Mouse (Mus musculus): Measurements from ENCODE around the gene Dcakd.

Gene Dcakd

DNA sequence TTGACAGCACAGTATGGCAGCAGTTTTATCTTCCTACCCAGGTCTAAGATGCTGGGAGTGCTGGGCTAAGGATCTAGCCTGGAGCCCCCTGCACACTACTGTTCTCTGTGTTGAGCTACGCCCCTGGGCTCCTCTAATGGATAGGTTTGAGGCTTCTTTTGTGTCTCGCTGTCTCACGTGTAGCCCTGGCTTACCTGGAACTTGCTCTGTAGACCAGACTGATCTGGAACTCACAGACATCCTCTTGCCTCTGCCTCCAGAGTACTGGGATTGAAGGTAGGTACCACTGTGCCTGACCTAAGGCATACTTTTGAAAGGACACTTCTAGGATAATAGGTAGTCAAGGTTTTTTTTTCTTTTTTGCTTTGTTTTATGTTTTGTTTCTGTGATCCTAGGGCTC, 15.8 kb upstream of the Dcakd start:
- no peak for DNase-seq

DNA sequence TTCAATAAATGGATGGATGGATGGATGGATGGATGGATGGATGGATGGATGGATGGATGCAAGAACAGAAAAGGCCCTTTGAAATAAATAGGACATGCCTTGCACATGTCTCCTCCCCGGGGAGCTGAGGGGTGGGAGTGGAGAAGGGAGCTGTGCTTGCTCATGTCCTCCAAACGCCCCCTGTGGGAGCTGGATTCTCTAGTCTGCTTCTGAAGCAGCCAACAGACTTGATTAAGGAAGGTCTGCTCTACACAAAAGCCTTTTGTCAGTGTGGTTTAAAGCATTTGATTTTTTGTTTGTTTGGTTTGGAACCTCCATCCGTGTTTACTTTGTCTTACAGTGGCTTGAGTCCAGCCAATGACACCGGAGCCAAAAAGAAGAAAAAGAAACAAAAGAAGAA, 14.7 kb upstream of the Dcakd start:
- DNase-seq = no peak

DNA sequence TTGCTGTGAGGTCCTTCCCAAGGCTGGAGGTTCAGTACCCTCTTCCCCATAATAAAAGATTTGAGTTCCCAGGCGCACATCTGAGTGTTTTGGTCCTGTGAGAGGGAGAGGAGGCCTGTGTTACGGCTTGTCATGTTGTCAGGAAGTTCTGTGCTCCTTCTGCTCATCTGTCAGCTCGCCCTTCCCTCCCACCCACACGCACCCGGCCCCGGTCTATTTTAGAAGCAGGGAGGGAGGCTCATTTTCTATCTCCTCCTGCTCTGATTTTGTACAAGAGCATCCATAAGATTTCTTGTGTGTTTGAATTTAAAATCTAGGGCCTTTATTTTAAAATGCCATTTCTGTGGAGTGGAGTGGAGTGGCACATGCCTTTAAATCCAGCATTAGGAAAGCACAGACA, 9.9 kb upstream of the Dcakd start:
- no peak for DNase-seq

DNA sequence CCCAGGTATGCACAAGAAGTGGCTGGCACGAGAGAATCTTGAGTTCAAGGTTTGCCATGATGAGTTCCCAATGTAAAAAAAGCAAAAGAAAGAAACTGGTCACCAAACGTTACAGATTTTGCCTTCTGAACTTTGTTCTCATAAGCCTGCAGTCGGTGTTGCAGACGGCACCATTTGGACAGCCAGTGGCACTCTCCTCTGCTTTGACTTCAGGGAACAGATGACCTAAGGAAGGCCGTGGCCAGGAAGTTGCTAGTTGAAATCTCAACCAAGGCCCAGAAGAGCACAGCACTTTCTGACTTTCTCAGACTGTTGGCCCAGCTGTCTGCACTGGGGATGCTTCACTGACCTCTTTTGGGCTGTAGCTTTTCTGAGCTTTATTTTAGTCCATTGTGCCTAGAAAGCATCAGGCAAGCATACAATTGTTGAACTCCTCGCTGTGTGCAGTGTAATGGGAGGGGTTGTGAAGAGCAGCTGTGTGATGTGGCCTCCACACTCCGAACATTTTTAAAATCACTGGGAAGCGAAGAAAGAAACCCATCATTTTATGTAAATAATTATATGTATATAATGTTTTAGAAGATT, 8.8 kb upstream of the Dcakd start:
- DNase-seq = no peak

DNA sequence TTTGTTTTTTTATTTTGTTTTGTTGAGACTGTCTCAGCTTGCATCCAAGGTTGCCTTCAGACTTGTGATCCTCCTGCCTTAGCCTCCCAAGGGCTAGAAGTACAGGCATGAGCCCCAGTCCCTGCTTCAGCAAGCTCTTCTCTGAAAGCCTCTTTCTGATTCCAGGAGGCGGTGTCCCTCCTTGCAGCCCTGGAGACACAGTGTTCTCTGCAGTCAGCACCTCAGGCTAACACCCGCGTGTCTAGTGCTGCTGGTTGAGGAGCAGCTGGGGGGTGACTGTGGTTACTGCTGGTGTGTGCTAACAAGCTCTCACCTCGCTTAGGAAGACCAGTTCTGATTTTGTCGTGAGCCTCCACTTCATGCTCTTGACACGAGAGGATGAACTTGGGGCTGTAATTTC, 6.9 kb upstream of the Dcakd start:
- DNase-seq = no peak

DNA sequence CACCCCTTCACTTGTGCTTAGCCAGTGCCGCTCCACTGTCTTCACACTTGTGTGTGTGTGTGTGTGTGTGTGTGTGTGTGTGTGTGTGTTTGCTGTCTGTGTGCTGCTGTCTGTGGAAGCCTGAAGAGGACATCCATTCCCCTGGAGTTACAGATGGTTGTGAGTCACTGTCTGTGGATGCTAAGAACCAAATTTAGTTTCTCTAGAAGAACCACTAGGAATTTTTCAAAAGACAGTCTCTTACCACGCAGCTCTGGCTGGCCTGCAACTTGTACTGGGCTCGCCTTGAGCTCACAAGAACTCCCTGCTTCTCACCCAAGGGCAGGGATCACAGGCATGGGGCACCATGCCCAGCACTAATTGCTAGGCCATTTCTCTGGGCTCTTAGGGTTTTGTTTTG, 4.9 kb upstream of the Dcakd start:
- DNase-seq = no peak

DNA sequence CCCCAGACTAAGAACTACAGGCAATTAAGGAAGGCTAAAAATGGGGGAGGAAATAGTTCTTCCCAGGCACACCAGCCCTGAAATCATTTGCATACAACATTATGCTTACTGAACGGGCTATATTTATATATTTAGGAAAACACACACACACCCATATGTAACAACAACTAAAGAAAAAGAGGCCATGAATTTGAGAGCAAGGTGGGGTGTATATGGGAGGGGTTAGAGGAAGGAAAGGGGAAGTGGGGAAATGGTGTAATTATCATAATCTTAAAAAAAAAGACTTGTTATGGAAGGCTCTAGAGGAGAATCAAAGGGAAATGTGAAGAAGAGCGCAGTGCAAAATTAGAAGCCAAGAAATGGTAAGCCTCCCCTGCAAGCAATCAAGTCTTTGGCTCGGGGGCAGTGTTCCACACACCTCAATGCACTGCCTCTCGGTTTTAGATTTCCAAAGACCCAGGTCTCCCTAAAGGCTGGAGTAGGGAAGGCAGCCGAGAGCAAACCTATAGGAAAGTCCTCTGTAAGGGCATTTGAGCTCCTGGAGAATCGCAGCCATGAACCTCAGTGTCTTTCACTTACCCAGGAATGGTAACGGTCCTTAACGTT, 460 bp downstream of the Dcakd start:
- DNase-seq = no peak

DNA sequence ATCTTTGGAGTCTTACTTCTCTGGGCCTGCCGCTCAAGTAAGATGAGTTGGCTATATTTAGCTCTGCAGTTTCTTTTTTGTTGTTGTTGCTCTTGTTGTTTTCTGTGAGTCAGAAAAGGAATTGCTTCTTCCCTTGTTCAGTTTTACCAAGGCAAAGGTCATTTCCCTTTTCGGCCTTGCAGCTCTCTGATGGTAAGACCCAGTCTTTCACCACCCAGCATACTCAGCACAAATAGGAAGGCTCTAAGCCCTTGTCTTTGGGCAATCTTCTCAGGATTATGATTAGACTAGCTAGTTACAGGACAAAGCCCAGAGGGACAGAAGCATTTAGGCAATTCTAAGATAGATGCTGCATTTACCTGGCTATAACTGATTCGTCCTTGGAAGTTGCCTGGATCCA, 1.2 kb downstream of the Dcakd start:
- no peak for DNase-seq

DNA sequence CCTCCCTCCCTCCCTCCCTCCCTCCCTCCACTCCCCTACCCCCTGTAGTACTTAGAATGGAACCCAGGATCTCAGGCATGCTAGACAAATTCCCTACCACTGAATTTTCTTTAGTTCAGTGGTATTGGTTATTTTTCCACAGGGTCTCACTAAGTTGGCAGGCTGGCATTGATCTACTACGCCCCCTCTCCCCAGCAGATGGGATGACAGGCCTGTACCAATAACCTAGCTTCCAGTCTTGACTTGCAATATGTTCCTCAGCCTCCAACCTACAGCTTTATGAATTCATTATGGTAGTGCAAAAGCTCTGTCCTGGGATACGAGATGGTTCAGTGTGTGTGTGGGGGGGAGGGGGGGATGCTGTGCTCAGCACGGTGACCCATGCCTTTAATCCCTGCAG, 4.2 kb downstream of the Dcakd start:
- DNase-seq = no peak

DNA sequence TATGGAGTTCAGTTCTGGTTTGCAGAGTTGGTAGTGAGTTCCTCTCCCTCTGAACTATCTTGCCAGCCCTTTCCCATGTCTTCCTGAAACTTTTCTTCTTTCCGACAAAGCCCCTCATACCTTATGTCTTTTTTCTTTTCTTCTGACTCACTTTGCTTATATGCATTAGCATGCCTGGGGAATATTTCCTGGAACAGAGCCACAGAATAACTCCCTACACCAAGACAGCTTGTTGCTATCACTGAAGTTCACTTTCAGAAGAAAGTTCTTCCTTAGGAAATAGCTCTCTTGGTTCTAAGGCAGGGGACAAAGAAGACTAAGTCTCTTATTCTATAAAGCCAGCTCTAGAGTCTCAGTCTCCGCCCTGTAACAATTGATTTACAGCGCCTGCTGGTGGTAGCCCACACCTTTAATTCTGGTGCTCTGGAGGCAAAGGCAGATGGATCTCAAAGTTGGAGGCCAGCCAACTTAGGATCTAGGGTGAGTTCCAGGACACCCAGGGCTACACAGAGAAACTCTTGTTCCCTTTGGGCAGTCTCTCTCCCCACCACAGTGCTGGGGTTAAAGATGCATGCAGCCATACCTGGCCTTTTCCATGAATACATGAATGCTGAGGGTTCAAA, 7.3 kb downstream of the Dcakd start:
- no peak for DNase-seq

DNA sequence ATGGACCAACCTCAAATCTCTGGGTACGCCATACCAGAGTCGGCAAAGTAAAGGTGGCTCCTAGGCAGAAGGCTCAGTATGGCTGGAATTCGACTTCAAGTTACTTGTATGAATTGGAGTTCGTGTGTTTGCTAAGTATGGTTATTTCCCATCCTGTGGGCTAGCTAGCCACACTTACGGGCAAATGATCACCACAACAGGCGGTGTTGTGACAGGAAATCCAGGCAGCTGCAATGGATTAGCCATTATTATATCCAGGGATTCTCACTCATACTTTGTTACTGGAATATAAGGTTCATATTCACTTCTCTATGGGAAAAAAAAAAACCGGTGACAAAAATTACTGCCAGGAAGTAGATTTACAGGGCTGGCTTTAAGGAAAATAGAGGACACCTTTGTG, 8.8 kb downstream of the Dcakd start:
- no peak for DNase-seq

DNA sequence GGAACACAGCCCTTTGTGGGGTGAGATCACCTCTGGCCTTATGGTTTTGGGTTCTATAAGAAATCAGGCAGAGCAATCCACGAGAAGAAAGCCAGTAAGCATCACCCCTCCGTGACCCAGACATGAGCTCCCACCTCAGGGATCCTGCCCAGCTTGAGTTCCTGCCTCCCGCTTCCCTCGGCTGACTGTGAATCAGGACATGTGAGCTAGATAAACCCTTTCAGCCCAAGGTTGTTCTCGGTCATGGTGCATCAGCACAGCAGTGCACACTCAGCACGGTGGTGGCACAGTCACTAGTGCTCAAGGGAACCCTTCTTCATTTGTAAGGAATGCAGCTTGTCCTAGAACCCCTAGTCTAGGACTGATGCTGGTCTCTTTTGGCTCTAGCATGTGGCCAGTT, 9.3 kb downstream of the Dcakd start:
- no peak for DNase-seq

DNA sequence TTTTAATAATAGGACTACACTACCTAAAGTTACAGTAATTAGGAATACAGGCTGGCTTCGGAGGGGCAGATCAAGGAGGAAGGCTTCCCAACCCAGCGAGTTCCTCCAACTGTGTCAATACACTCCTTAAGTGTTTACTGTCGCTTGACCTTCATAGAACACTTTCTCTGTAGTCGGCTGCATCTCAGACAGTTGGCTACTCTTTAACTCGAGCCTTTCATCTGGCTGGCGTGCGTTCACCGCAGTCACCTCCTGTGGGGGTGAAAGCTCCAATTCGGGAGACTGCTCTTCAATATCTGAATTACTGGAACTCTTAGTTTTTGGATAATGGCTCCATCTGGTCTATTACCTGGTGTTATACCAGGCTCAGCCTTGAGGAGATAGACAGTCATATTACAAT, 10.5 kb downstream of the Dcakd start:
- DNase-seq = no peak

DNA sequence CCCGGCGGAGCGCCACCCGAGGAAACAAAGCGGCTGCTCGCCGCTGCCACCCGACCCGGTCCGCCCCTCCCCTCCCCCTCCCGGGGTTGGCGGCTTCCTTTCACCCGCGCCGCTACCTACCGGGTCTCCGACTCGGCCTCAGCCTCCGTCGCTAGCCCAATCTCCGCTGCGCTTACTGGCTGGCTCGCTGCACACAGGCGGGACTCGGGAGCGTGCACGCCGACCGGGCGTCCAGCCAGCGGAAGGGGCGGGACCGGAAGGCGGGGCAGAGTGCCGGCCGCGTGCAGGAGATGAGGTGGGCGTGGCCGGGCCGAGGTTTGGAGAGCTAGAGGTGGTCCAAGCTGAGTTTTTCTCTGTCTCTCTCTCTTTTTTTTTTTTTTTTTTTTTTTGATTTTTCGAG, 11.2 kb downstream of the Dcakd start:
- peak; percentile 98 for DNase-seq

DNA sequence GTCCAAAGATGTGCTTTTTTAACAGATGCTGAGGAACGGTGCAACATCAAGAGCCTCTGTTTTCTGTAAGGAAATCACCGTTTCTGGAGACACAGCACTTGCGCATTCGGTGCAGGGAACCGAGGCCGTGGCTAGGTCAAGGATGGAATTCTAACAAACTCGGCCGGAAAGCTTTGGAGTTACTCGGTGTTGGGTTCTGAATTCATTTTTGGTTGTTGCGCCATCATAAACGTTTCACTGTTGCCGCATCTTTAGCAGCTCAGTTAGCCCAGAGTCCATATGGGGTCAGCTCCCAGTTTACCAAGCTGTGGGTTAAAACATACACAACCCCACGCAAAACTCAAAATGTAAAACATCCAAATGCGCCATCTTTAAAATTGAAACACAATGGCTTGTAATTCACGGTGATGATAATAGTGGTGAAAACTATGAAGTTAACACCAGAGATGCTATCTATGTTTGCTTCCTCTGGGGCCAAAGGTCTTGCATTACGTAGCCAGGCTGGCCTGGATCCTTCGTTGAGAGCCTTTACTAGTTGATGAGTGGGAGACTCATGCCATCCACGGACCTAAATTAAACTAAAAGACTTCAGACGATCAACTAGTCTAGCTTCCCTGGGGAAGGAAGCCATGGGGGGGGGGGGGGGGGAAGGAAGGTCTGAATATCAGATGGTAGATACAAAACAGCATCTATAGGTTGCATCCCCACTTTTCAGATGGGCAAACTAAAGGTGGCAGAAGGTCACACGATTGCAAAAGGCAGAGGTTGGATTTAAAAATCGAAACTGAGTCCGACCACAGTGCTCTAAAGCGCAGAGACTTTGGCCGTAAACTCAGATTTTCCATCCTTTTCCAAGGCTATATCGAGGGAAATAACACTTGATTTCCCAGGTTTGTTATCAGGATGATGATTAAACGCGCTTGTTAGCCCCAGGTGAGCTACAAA, 12.0 kb downstream of the Dcakd start:
- peak; percentile 36 for DNase-seq

DNA sequence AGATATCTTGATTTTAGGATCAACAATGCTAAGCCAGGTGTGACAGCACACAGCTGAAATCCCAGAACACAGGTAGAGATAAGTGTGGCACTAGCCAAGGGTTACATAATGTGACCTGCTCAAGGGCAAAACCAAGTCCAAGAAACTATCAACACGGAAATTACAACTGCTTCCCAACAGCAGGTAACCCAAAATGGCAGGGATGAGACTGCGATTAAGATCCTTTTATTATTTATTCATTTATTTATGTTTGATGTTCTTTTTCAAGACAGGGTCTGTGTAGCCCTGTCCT, 17.0 kb downstream of the Dcakd start:
- no peak for DNase-seq

DNA sequence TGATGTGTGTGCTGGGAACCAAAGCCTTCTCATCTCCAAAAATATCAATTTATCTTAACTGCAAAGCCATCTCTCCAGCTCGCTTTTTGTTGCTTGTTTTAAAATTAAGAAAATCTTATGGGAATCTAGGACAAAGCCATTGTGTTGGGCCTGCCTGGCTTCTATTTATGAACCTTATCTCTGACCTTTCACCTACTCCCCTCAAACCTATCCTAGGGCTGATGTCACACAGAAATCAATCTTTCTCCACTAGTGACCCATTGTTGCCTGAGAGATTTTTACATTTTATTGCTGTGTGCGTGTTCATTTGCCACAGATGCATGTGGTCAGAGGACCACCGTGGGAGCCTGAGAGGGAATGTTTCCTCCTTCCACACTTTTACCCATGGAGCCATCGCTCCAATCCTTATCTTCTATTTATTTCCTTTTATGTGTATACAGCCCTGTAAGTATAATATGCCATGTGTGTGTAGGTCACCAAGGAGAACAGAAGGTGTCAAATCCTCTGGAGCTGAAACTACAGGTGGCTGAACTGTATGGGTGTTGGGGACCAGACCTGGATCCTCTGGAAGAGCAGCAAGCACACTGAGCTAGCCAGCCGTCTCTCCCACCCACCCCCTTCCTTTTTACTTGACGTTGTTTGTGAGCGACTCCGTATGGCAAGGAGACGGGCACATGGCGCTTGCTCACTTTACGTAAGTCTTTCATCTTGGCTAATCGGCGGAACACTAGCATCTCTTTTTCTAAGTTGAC, 17.5 kb downstream of the Dcakd start:
- DNase-seq = no peak

DNA sequence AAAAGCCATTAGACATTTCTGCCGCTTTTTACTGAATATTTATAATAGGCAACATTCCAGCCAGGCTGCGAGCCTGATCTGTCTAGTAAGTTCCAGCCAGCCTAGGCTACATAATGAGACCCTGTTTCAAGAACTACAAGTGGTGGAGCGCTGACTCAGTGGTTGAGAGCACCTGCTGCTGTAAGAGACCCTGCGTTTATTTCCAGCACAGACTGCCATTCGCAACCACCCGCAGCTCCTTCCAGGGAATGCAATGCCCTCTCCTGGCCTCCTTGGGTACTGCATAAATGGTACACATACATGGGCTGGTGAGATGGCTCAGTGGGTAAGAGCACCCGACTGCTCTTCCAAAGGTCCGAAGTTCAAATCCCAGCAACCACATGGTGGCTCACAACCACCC, 18.9 kb downstream of the Dcakd start:
- DNase-seq = peak; percentile 49

DNA sequence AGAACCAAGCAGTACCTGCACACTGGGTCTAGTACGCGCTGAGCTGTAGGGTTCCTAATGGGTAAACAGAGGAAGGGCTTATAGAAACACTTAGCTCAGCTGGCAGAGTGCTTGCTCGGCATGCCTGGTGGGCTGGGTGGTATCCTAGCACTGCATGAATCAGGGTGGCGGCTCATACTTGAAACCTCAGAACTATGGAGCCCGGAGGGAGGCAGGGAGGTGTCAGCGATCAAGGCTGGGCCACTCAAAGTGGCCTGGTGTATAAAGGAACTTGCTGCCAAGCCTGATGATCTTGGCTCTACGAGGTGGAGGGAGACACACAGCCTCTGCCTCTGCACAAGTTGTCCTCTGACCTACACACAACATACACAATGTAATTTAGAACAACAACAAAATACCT, 19.6 kb downstream of the Dcakd start:
- DNase-seq = no peak

DNA sequence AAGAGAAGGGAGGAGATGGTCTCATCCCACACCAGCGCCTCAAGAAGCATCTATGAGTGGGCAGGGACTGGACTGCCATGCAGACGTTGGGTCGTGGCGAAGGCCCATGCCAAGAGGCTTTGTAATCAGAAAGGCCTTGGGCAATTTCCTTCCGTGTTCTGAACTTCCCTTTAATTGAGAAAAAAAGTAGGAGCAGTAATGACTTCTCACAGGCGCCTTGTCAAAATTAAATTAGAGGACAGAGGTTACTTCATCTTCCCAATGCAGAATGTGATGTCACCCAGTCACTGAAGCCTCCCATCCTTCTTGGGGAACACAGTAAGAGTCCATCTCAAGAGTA, 21.2 kb downstream of the Dcakd start:
- DNase-seq = no peak

DNA sequence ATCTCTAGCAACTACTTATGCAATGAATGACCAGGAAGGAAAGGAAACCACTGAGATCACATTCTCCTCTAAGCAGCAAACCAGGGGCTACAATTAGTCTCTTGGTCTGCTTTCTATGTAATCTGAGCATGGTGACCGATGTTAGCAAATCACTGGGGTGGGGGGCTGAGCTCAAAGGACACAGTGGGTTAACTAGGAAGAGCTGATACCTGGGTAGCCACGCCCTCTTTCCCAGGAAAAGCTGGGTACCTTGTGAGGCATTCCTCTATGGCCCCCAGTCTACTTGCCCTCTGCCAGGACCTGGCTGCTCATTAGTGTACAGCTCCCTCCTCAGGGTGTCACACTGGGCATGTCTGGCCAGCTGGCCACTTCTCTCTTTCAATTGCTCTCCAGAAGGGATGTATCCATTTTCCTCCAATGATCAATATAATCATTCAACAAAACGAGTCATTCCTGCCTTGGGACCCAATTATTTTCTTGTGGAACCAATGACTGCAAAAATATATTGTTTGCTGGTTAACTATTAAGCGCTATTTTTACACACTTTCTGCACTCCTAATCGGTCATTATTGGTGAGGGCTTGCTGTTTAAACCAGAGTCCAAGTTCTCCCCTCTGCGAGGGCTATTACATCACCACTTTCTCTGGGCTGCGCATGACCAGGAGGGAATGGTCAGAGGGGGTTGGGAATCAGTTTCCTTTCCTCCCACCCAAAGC, 21.7 kb downstream of the Dcakd start:
- DNase-seq = no peak

DNA sequence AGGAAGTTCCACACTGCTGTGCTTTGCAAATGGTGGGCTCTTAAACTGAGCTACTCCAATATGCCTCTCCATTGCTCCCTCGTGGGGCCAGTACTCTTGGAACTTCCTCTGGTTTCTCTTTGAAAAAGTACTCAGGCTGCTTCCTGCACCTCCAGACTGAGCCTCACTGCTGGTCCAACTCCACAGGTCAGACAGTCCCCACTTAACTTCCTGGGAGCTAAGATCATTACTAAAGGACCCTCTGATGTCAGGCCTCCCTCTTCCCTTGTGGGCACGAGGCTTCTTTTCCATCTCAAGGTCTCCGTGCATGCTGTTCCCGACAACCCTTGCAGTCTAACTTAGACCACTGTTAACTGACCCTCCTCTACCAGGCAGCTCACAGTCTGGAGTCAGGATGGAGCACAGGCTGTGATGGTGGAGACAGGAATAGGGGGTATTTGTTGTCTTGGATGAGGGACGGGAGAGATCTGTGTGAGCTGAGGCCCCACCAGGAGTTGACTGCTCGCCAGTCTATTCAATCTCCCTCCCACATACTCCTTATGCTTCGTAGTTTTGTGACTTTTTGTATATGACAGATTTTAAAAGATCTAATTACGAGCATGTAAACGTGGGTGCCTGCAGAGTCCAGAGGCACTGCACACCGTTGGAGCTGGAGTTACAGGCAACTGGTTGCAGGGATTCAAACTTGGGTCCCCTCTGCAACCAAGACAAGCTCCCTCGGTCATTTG, 22.7 kb downstream of the Dcakd start:
- no peak for DNase-seq

All from embryo, embryonic 11 days (tissue).